Mouse (Mus musculus): ENCODE results near the gene Plekha7. TPM values are rescaled to one million over a fixed set of nuclear protein-coding genes. Genes with fewer than 3 reads are reported as not detected.

Gene Plekha7
- total and polyA plus RNA-seq, 2 experiments from 2014 or later: 7.9 to 22.8 TPM

DNA sequence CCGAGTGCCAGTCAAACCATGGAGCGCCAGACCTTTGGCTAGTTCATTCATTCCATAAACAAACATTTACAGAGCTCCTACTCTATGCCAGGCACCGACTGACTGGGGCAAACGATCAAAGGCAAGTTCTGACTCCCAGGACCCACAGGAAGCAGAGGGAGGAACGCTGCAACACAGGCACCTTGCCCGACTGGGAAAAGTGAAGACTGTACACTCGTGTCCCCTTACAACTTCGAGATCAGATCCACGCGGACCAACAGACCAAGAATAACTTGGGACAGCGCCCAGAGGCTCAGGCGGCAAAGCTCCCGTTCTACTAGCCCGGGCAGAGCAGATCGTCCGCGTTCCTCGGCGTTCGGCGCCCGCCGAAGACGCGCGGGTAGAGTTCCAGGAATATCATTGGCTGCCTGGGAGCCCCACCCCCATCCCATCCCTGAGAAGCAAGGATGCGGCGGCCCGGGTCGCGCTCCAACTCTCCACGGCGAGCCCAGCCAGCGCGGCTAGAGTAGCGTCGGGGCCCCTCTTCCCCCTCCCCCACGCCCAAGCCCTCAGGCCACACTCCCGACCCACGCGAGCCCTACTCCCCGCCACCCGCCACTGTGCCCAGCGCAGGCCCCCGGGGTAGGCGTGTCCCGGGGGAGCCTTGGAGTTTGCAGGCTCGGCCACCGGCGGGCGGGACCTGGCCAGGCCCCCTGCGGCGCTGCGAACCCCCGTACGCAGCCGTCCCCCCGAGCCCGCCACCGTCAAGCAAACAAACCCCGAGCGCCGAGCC is 891 bp downstream of the Plekha7 start:
- H3K4me3 ChIP-seq (ENCODE audit: low read length): peak overlapping the region; percentile 67
- H3K4me2 ChIP-seq (ENCODE audit: low read depth, low read length): peak overlapping the region; percentile 100
- H3K36me3 ChIP-seq (ENCODE audit: insufficient read depth, low read length): no peaks in the 10 kb centered on the region
- DNase-seq (ENCODE audit: low spot score) (peak; percentile 79), ATAC-seq (peak; percentile 83)
- H3K9me3 ChIP-seq (ENCODE audit: low read length): no peaks in the 10 kb centered on the region
- under 1% methylated on average over 59 of the region's 63 CpGs for WGBS
- H3K27me3 ChIP-seq (ENCODE audit: insufficient read depth, low read length): 0 out of 2 replicates have a peak, but pooled peaks cover 6% of the 10 kb centered on the region
- no peaks in the 10 kb centered on the region; the same call in 1 of the 2 replicates for H3K4me1 ChIP-seq (ENCODE audit: insufficient read depth, low read length)
- no peak for TF ChIP-seq CTCF (IDR thresholded peaks at IDR 0.05; ENCODE audit: low read depth)
- H3K9ac ChIP-seq (replicated peaks; ENCODE audit: low read length): peak overlapping the region; percentile 53
- H3K27ac ChIP-seq: peak overlapping the region; percentile 45; the same call in 1 of the 2 replicates

DNA sequence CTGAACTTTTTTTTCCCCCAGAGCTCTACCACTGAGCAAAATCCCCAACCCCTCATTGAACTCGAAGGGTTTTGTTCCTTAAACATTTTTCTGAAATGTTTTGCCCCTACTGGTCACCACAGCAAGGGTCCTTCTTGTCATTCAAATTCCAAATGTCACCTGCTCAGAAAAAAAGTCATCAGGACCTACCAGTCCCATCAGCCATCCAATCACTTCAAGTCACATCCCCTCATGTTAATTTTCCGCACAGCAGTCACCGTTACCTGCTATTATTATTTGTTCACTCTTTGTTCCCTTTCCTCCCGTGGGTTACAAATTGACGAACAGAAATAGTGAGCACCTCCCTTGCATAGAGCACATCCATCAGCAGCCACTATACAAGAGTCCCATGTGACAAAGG is 1.6 kb downstream of the Plekha7 start:
- Histone ChIP-seq H3K4me1 (ENCODE audit: insufficient read depth, low read length) (no peaks in the 10 kb centered on the region; the same call in 1 of the 2 replicates), H3K27ac (no peak overlapping the region), H3K4me2 (ENCODE audit: low read depth, low read length) (peak overlapping the region; percentile 100), H3K36me3 (ENCODE audit: insufficient read depth, low read length) (no peaks in the 10 kb centered on the region), H3K27me3 (ENCODE audit: insufficient read depth, low read length) (0 out of 2 replicates have a peak, but pooled peaks cover 6% of the 10 kb centered on the region), H3K9ac (replicated peaks; ENCODE audit: low read length) (no peak overlapping the region), H3K4me3 (ENCODE audit: low read length) (peak overlapping the region; percentile 67; the same call in 1 of the 2 replicates), H3K9me3 (ENCODE audit: low read length) (no peaks in the 10 kb centered on the region)
- no peak for TF ChIP-seq CTCF (IDR thresholded peaks at IDR 0.05; ENCODE audit: low read depth)
- ATAC-seq (no peak), DNase-seq (ENCODE audit: low spot score) (no peak)
- 9% methylated on average over 5 of the region's 5 CpGs for WGBS

DNA sequence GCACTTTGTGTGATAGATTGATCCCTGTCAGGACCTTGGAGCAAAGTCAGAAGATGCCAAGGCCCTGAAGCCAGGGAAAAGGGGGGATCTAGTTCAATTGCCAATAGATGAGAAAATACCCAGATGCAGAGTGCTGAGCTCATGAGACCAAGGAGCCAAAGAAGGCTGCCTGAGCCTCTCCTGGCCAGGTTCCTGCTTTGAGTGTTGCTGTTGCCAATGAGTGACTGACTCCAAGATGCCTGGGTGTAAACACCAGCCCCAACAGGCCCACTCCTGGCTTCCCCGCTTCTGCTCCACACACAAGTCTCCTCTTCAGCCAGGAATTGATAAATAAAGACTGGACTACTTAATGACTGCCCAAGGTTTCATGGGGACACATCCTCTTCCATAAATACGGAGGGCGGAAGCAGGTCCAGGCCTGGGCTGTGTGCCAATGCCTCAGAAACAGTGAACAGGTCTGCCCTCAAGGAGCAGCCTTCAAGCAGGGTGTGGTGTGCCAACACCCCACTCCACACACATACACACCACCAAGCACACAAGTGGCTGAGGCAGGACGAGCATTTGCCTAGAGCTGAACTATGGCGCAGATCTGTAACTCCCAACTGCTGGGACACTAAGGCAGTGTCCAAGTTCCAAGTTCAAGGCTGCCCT is 6.4 kb downstream of the Plekha7 start:
- Histone ChIP-seq H3K4me3 (ENCODE audit: low read length) (no peak overlapping the region), H3K27me3 (ENCODE audit: insufficient read depth, low read length) (no peaks in the 10 kb centered on the region), H3K9me3 (ENCODE audit: low read length) (no peaks in the 10 kb centered on the region), H3K27ac (no peak overlapping the region), H3K9ac (replicated peaks; ENCODE audit: low read length) (no peak overlapping the region), H3K4me2 (ENCODE audit: low read depth, low read length) (no peak overlapping the region), H3K36me3 (ENCODE audit: insufficient read depth, low read length) (no peaks in the 10 kb centered on the region), H3K4me1 (ENCODE audit: insufficient read depth, low read length) (peaks cover 4% of the 10 kb centered on the region; the same call in 1 of the 2 replicates)
- WGBS: 82% methylated on average over 5 of the region's 5 CpGs
- TF ChIP-seq CTCF (IDR thresholded peaks at IDR 0.05; ENCODE audit: low read depth): no peak
- ATAC-seq: no peak
- DNase-seq (ENCODE audit: low spot score): peak; percentile 28

DNA sequence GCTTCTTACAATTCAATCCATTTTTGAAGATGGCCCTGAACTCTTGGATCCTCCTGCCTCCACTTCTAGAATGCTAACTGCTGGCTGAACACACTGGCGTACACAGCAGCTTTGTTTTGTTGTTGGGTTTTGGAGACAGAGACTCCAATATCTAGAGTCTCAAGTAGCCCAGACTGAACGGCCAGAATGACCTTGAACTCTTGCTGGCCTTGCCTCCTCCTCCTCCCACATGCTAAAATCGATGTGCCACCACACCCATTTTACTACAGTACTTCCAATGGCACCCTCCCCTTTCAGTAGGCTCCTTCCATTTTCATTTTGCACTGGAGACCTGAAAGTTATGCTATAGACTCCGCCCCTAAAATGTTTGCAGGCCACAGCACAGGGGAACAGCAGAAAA is 7.0 kb downstream of the Plekha7 start:
- Histone ChIP-seq H3K27me3 (ENCODE audit: insufficient read depth, low read length) (no peaks in the 10 kb centered on the region), H3K9me3 (ENCODE audit: low read length) (no peaks in the 10 kb centered on the region), H3K4me3 (ENCODE audit: low read length) (no peak overlapping the region), H3K9ac (replicated peaks; ENCODE audit: low read length) (no peak overlapping the region), H3K36me3 (ENCODE audit: insufficient read depth, low read length) (no peaks in the 10 kb centered on the region), H3K27ac (no peak overlapping the region), H3K4me2 (ENCODE audit: low read depth, low read length) (no peak overlapping the region), H3K4me1 (ENCODE audit: insufficient read depth, low read length) (peaks cover 4% of the 10 kb centered on the region; the same call in 1 of the 2 replicates)
- 88% methylated on average over 4 of the region's 4 CpGs for WGBS
- ATAC-seq (no peak), DNase-seq (ENCODE audit: low spot score) (no peak)
- no peak for TF ChIP-seq CTCF (IDR thresholded peaks at IDR 0.05; ENCODE audit: low read depth)

DNA sequence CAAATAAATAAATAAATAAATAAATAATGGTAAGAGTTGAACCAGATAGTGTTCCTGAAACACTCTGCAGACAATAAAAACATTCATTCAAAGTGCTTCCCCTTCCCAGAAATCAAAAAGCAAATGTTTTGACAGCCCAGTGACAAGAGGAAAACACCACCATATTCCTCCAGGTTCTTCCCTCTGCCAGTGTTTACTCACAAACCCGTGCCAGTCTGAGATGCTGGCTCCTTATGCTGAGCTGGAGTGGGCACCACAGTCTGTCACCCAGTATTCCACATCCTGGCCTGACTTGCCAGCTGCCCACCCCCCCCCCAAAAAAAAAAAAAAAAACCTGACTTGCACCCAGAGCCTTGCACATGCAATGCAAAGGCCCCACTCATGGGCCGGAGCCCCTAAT is 9.3 kb downstream of the Plekha7 start:
- Histone ChIP-seq H3K9me3 (ENCODE audit: low read length) (no peaks in the 10 kb centered on the region), H3K27me3 (ENCODE audit: insufficient read depth, low read length) (no peaks in the 10 kb centered on the region), H3K27ac (no peak overlapping the region), H3K4me3 (ENCODE audit: low read length) (no peak overlapping the region), H3K9ac (replicated peaks; ENCODE audit: low read length) (no peak overlapping the region), H3K4me1 (ENCODE audit: insufficient read depth, low read length) (peaks cover 4% of the 10 kb centered on the region; the same call in 1 of the 2 replicates), H3K36me3 (ENCODE audit: insufficient read depth, low read length) (no peaks in the 10 kb centered on the region), H3K4me2 (ENCODE audit: low read depth, low read length) (no peak overlapping the region)
- ATAC-seq: no peak
- no peak for DNase-seq (ENCODE audit: low spot score)
- WGBS: 69% methylated on average over 2 of the region's 2 CpGs
- TF ChIP-seq CTCF (IDR thresholded peaks at IDR 0.05; ENCODE audit: low read depth): no peak

DNA sequence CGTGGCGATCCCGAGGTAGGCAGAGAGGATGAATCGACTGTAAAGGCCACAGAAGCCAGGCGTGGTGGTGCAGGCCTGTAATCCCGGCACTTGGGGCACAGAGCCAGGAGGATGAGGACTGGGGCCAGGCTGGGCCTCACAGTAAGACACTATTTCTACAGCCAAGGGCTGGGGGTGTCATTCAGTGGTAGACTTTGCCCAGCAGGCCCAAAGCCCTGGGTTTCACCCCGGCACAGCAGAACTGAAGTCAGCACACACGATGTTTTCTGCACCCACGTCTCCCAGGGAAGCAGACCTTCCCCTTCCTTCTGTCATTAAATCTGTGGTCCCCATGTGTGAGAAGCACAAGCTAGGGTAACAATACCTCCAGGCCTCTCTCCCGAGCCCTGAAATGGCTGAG is 9.8 kb downstream of the Plekha7 start:
- Histone ChIP-seq H3K4me2 (ENCODE audit: low read depth, low read length) (no peak overlapping the region), H3K4me3 (ENCODE audit: low read length) (no peak overlapping the region), H3K27me3 (ENCODE audit: insufficient read depth, low read length) (no peaks in the 10 kb centered on the region), H3K27ac (no peak overlapping the region), H3K36me3 (ENCODE audit: insufficient read depth, low read length) (no peaks in the 10 kb centered on the region), H3K9me3 (ENCODE audit: low read length) (no peaks in the 10 kb centered on the region), H3K4me1 (ENCODE audit: insufficient read depth, low read length) (peaks cover 4% of the 10 kb centered on the region; the same call in 1 of the 2 replicates), H3K9ac (replicated peaks; ENCODE audit: low read length) (no peak overlapping the region)
- ATAC-seq: no peak
- TF ChIP-seq CTCF (IDR thresholded peaks at IDR 0.05; ENCODE audit: low read depth): no peak
- peak; percentile 44 for DNase-seq (ENCODE audit: low spot score)
- 42% methylated on average over 10 of the region's 10 CpGs for WGBS

Data from hindbrain, postnatal 0 days (tissue).